In the genomic region with DNA sequence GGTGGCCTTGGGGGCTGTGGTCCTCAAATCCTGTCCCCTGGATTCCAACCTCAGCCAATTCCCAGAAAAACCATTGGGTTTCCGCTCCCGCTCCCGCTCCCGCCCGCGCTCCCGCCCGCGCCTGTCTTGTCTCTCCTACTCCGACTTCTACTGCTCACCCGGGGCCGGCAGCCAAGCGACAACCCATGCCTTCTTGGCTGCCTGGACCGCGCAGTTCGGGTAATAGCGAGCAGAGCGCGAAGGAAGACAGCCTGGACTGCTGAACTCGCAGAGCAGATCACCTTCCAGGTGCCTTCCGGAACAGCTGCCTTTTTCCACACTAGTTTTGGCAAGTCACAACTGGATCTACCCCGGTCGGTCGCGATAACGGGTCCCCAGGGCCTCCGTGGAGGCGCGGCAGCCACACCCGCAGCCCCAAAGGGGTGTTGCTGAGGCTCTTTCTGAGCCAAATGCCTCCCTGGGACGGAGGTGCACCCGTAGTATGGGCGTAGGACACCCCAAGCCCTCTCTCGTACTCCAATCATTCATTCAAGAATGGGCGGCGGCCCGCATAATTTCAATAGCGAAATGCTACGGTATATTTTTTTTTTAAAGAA, we compare ENCODE assay signal across 10 mouse cellular contexts. TPM values are rescaled to one million over a fixed set of nuclear protein-coding genes. Genes with fewer than 3 reads are reported as not detected.
DNase-seq lines count a peak whose midpoint lies in the region; ATAC-seq and TF ChIP-seq lines count a peak whose summit lies in the region.
"Had no signal": no experiment of that assay in that cellular context is flagged by ENCODE, and none has a peak within 500 bp of the region (broad histone marks: within the 10 kb centered on the region; RNA-seq: fewer than 3 reads in every experiment).

No protein-coding gene starts in this region.

- H3K4me2 ChIP-seq in heart, embryonic 13.5 days, result peak overlapping the region; percentile 52
- peak overlapping the region; percentile 31 for H3K4me2 ChIP-seq in limb, embryonic 14.5 days (replicated peaks; ENCODE audit: low read depth, low read length, severe bottlenecking)
- H3K4me2 ChIP-seq in stomach, embryonic 15.5 days, result peak overlapping the region; percentile 32

- TF ChIP-seq POLR2A in limb, embryonic 14.5 days (IDR thresholded peaks at IDR 0.05; ENCODE audit: borderline replicate concordance, extremely low read depth, insufficient read depth, insufficient read length), result no peak

- H3K9ac ChIP-seq in heart, embryonic 13.5 days, result no peak overlapping the region
- H3K9ac ChIP-seq in limb, embryonic 14.5 days (ENCODE audit: low read depth, low read length, severe bottlenecking), result no peak overlapping the region
- H3K9ac ChIP-seq in stomach, embryonic 15.5 days, result no peak overlapping the region

- H3K9me3 ChIP-seq in heart, embryonic 13.5 days, result no peaks in the 10 kb centered on the region
- H3K9me3 ChIP-seq in limb, embryonic 14.5 days (ENCODE audit: control insufficient read depth, low read length), result no peaks in the 10 kb centered on the region
- no peaks in the 10 kb centered on the region for H3K9me3 ChIP-seq in stomach, embryonic 15.5 days

- no peaks in the 10 kb centered on the region for H3K36me3 ChIP-seq in heart, embryonic 13.5 days
- H3K36me3 ChIP-seq in limb, embryonic 14.5 days (ENCODE audit: control insufficient read depth, insufficient read depth, low read length), result no peaks in the 10 kb centered on the region
- no peaks in the 10 kb centered on the region for H3K36me3 ChIP-seq in stomach, embryonic 15.5 days

- H3K27ac ChIP-seq in heart, embryonic 13.5 days (replicated peaks), result no peak overlapping the region
- H3K27ac ChIP-seq in limb, embryonic 14.5 days (replicated peaks; ENCODE audit: low read depth, low read length), result no peak overlapping the region
- H3K27ac ChIP-seq in stomach, embryonic 15.5 days, result no peak overlapping the region

- peaks cover 25% of the 10 kb centered on the region for H3K4me1 ChIP-seq in heart, embryonic 13.5 days
- peaks cover 29% of the 10 kb centered on the region for H3K4me1 ChIP-seq in limb, embryonic 14.5 days (ENCODE audit: control insufficient read depth, insufficient read depth, low read length)
- peaks cover 23% of the 10 kb centered on the region for H3K4me1 ChIP-seq in stomach, embryonic 15.5 days

- no peak for ATAC-seq in heart, embryonic 13.5 days (ENCODE audit: extremely low read depth, insufficient number of reproducible peaks, low FRiP score, low TSS enrichment)
- no peak for ATAC-seq in limb, embryonic 14.5 days (ENCODE audit: low FRiP score, low read depth)
- no peak for ATAC-seq in stomach, embryonic 15.5 days (ENCODE audit: insufficient read depth, low FRiP score, low read depth)
- ATAC-seq: Patski had no signal

- 4% methylated on average over 39 of the region's 39 CpGs for WGBS in heart, embryonic 13.5 days
- 3% methylated on average over 39 of the region's 39 CpGs for WGBS in limb, embryonic 14.5 days
- WGBS in stomach, embryonic 15.5 days, result 3% methylated on average over 39 of the region's 39 CpGs

- H3K27me3 ChIP-seq in heart, embryonic 13.5 days (replicated peaks), result peaks cover 100% of the 10 kb centered on the region
- peaks cover 99% of the 10 kb centered on the region for H3K27me3 ChIP-seq in limb, embryonic 14.5 days (ENCODE audit: control insufficient read depth, insufficient read depth, low read length)
- H3K27me3 ChIP-seq in stomach, embryonic 15.5 days (replicated peaks), result peaks cover 98% of the 10 kb centered on the region

- peak overlapping the region; percentile 27 for H3K4me3 ChIP-seq in heart, embryonic 13.5 days
- H3K4me3 ChIP-seq in limb, embryonic 14.5 days (replicated peaks; ENCODE audit: low read length), result peak overlapping the region; percentile 24
- H3K4me3 ChIP-seq in stomach, embryonic 15.5 days (replicated peaks), result peak overlapping the region; percentile 12

- peak; percentile 52 for DNase-seq in gastrocnemius, postnatal 10 days
- no peak for DNase-seq in gastrocnemius, postnatal 25 days
- peak; percentile 43 for DNase-seq in adrenal gland, postnatal 25 days
- peak; percentile 38 for DNase-seq in limb, embryonic 14.5 days (ENCODE audit: low spot score)
- DNase-seq in left cerebral cortex, adult 8-10 months (ENCODE audit: low spot score in 2 of 2), result no peak
- DNase-seq in yolk sac, embryonic 10.5 days (ENCODE audit: low spot score), result no peak

RNA-seq across cellular contexts. Expression of a gene that starts 3.0 kb away (rescaled TPM):
- total RNA-seq in gastrocnemius, postnatal 10 days (2021), result under 1 TPM in 1 of 2 experiments, not detected in 1; 0.32 TPM
- total RNA-seq in gastrocnemius, postnatal 25 days (2021), result not detected
- not detected in 2 replicates for total RNA-seq in adrenal gland, postnatal 25 days (2021)
- polyA plus RNA-seq in heart, embryonic 13.5 days (2015; fragmentation: Nextera tagmentation; extraction: Ambion mirVana), result 0.06 and 0.08 TPM in 2 replicates
- 2.0 and 2.4 TPM in 2 replicates for polyA plus RNA-seq in limb, embryonic 14.5 days (2012; rRNA removed)
- polyA plus RNA-seq in limb, embryonic 14.5 days (2014; fragmentation: Nextera tagmentation; extraction: Ambion mirVana), result 3.3 and 3.4 TPM in 2 replicates
- 0.46 and 0.58 TPM in 2 replicates for polyA plus RNA-seq in stomach, embryonic 15.5 days (2015; fragmentation: Nextera tagmentation; extraction: Ambion mirVana)
- under 1 TPM in 3 of 4 experiments, not detected in 1; 0.15 to 0.40 (median 0.33) TPM for total RNA-seq in left cerebral cortex, adult 8-10 months (2022)
- polyA plus RNA-seq: spleen, adult 2 months had no signal

RNA-seq across cellular contexts. Expression of a gene that starts 23.2 kb away (rescaled TPM):
- total RNA-seq in gastrocnemius, postnatal 10 days (2021), result 1 to 10 TPM in 1 of 2 experiments, not detected in 1; 2.7 TPM
- not detected for total RNA-seq in gastrocnemius, postnatal 25 days (2021)
- not detected in 2 replicates for total RNA-seq in adrenal gland, postnatal 25 days (2021)
- polyA plus RNA-seq in heart, embryonic 13.5 days (2015; fragmentation: Nextera tagmentation; extraction: Ambion mirVana), result 0.17 TPM in 1 of 2 replicates, not detected in the other
- 8.3 and 8.6 TPM in 2 replicates for polyA plus RNA-seq in limb, embryonic 14.5 days (2012; rRNA removed)
- 14.3 and 16.3 TPM in 2 replicates for polyA plus RNA-seq in limb, embryonic 14.5 days (2014; fragmentation: Nextera tagmentation; extraction: Ambion mirVana)
- 1.9 and 2.0 TPM in 2 replicates for polyA plus RNA-seq in stomach, embryonic 15.5 days (2015; fragmentation: Nextera tagmentation; extraction: Ambion mirVana)
- total RNA-seq in left cerebral cortex, adult 8-10 months (2022), result under 1 TPM in 1 of 4 experiments, not detected in 3; 0.14 TPM
- polyA plus RNA-seq: Patski; spleen, adult 2 months had no signal

Comparison
In these comparisons a context has a peak if more than half of its experiments do, and no peak if none do; other contexts are left out.
1. DNase-seq: peak in gastrocnemius, postnatal 10 days (single experiment), adrenal gland, postnatal 25 days (single experiment) and limb, embryonic 14.5 days (single experiment); none in gastrocnemius, postnatal 25 days (single experiment), left cerebral cortex, adult 8-10 months (0 of 2) and yolk sac, embryonic 10.5 days (single experiment).
2. Peak in every context shown above with its lines, with median percentiles within 50 percentile points of each other: H3K4me2 ChIP-seq and H3K4me3 ChIP-seq.